Comparison of ENCODE assay signal across 31 mouse cellular contexts in the genomic region with DNA sequence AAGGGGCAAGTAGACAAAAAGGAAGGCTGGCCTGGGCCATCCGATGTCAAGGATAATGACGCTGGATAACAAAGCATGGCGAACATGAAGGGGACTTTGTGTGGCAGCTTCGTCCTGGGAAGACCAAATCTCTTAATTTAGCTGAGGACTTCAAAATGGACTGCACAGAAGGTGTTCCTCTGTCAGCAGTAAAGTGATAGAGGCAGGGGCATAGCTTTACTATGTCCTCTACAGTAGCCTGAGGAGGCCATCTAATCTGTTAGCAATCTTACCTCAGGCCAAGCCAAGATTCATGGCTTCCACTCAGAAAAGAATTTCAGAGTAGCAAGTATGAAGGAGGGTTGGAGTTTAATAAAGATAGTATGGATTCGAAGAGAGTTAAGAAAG.
DNase-seq lines count a peak whose midpoint lies in the region; ATAC-seq and TF ChIP-seq lines count a peak whose summit lies in the region.
"Had no signal": no experiment of that assay in that cellular context is flagged by ENCODE, and none has a peak within 500 bp of the region (broad histone marks: within the 10 kb centered on the region; RNA-seq: fewer than 3 reads in every experiment).

No protein-coding gene starts in this region.

- no peak overlapping the region for H3K4me3 ChIP-seq in forebrain, embryonic 13.5 days
- no peak overlapping the region for H3K4me3 ChIP-seq in forebrain, embryonic 14.5 days (ENCODE audit: low read depth, low read length)
- H3K4me3 ChIP-seq in hindbrain, embryonic 13.5 days = no peak overlapping the region
- H3K4me3 ChIP-seq in hindbrain, embryonic 12.5 days = no peak overlapping the region
- no peak overlapping the region for H3K4me3 ChIP-seq in midbrain, embryonic 12.5 days
- no peak overlapping the region for H3K4me3 ChIP-seq in midbrain, postnatal 0 days (ENCODE audit: low read depth, low read length)
- no peak overlapping the region for H3K4me3 ChIP-seq in heart, embryonic 11.5 days (ENCODE audit: low read depth, low read length)
- H3K4me3 ChIP-seq: erythroblast, embryonic 14.5 days; heart, embryonic 10.5 days; kidney, embryonic 15.5 days; limb, embryonic 10.5 days; limb, embryonic 15.5 days; liver, embryonic 13.5 days; megakaryocyte, embryonic 14.5 days; neural tube, embryonic 12.5 days had no signal

- H3K4me2 ChIP-seq in forebrain, embryonic 13.5 days = no peak overlapping the region
- no peak overlapping the region for H3K4me2 ChIP-seq in forebrain, embryonic 14.5 days (ENCODE audit: low read length)
- no peak overlapping the region for H3K4me2 ChIP-seq in hindbrain, embryonic 13.5 days
- no peak overlapping the region for H3K4me2 ChIP-seq in hindbrain, embryonic 12.5 days (replicated peaks)
- H3K4me2 ChIP-seq in midbrain, embryonic 12.5 days (replicated peaks) = no peak overlapping the region
- H3K4me2 ChIP-seq in midbrain, postnatal 0 days (ENCODE audit: low read depth, low read length, poor library complexity, severe bottlenecking) = no peak overlapping the region
- H3K4me2 ChIP-seq in heart, embryonic 11.5 days = no peak overlapping the region
- H3K4me2 ChIP-seq: kidney, embryonic 15.5 days; limb, embryonic 15.5 days; liver, embryonic 13.5 days; neural tube, embryonic 12.5 days had no signal

- H3K36me3 ChIP-seq in forebrain, embryonic 13.5 days (ENCODE audit: poor library complexity, severe bottlenecking) = no peaks in the 10 kb centered on the region
- H3K36me3 ChIP-seq in forebrain, embryonic 14.5 days (ENCODE audit: control insufficient read depth, insufficient read depth, low read length) = no peaks in the 10 kb centered on the region
- H3K36me3 ChIP-seq in hindbrain, embryonic 13.5 days = no peaks in the 10 kb centered on the region
- H3K36me3 ChIP-seq in hindbrain, embryonic 12.5 days = no peaks in the 10 kb centered on the region
- no peaks in the 10 kb centered on the region for H3K36me3 ChIP-seq in midbrain, embryonic 12.5 days
- no peaks in the 10 kb centered on the region for H3K36me3 ChIP-seq in midbrain, postnatal 0 days (ENCODE audit: insufficient read depth, low read length)
- no peaks in the 10 kb centered on the region for H3K36me3 ChIP-seq in heart, embryonic 11.5 days (ENCODE audit: control insufficient read depth, insufficient read depth, low read length)
- H3K36me3 ChIP-seq: heart, embryonic 10.5 days; kidney, embryonic 15.5 days; limb, embryonic 10.5 days; limb, embryonic 15.5 days; liver, embryonic 13.5 days; neural tube, embryonic 12.5 days had no signal

- TF ChIP-seq CTCF in midbrain, postnatal 0 days (IDR thresholded peaks at IDR 0.05) = no peak

- no peaks in the 10 kb centered on the region for H3K9me3 ChIP-seq in forebrain, embryonic 13.5 days (replicated peaks)
- H3K9me3 ChIP-seq in forebrain, embryonic 14.5 days (replicated peaks; ENCODE audit: control insufficient read depth, low read length) = no peaks in the 10 kb centered on the region
- H3K9me3 ChIP-seq in hindbrain, embryonic 13.5 days = no peaks in the 10 kb centered on the region
- no peaks in the 10 kb centered on the region for H3K9me3 ChIP-seq in hindbrain, embryonic 12.5 days (replicated peaks)
- H3K9me3 ChIP-seq in midbrain, embryonic 12.5 days = no peaks in the 10 kb centered on the region
- no peaks in the 10 kb centered on the region for H3K9me3 ChIP-seq in midbrain, postnatal 0 days (ENCODE audit: low read length)
- no peaks in the 10 kb centered on the region for H3K9me3 ChIP-seq in heart, embryonic 11.5 days (replicated peaks; ENCODE audit: control insufficient read depth, low read length)
- H3K9me3 ChIP-seq: heart, embryonic 10.5 days; kidney, embryonic 15.5 days; limb, embryonic 10.5 days; limb, embryonic 15.5 days; liver, embryonic 13.5 days; neural tube, embryonic 12.5 days had no signal

- peak; percentile 65; the same call in 1 of the 2 replicates for ATAC-seq in forebrain, embryonic 13.5 days
- ATAC-seq in forebrain, embryonic 14.5 days = no peak; the same call in 1 of the 2 replicates
- ATAC-seq in hindbrain, embryonic 13.5 days (ENCODE audit: low FRiP score) = no peak
- ATAC-seq in hindbrain, embryonic 12.5 days (ENCODE audit: low FRiP score) = no peak
- peak; percentile 27; the same call in 1 of the 2 replicates for ATAC-seq in midbrain, embryonic 12.5 days (ENCODE audit: low FRiP score, low read depth)
- ATAC-seq in midbrain, postnatal 0 days (ENCODE audit: low FRiP score) = 0 out of 2 replicates have a peak, but pooled peaks have one; percentile 18
- no peak for ATAC-seq in heart, embryonic 11.5 days (replicated peaks; ENCODE audit: insufficient number of reproducible peaks, low FRiP score, low TSS enrichment)
- ATAC-seq: activated CD4-positive, CD25-positive, alpha-beta regulatory T cell, adult 4 months; lung, postnatal 0 days had no signal

- no peak overlapping the region for H3K9ac ChIP-seq in forebrain, embryonic 13.5 days
- H3K9ac ChIP-seq in forebrain, embryonic 14.5 days (ENCODE audit: low read length) = no peak overlapping the region
- no peak overlapping the region for H3K9ac ChIP-seq in hindbrain, embryonic 13.5 days
- H3K9ac ChIP-seq in hindbrain, embryonic 12.5 days = no peak overlapping the region
- H3K9ac ChIP-seq in midbrain, embryonic 12.5 days (replicated peaks) = no peak overlapping the region
- no peak overlapping the region for H3K9ac ChIP-seq in midbrain, postnatal 0 days (replicated peaks; ENCODE audit: low read length, poor library complexity, severe bottlenecking)
- H3K9ac ChIP-seq in heart, embryonic 11.5 days (ENCODE audit: low read depth, low read length) = no peak overlapping the region
- H3K9ac ChIP-seq: kidney, embryonic 15.5 days; limb, embryonic 15.5 days; liver, embryonic 13.5 days; neural tube, embryonic 12.5 days had no signal

- WGBS in forebrain, embryonic 13.5 days = 24% methylated on average over 5 of the region's 5 CpGs
- 28% methylated on average over 5 of the region's 5 CpGs for WGBS in forebrain, embryonic 14.5 days
- 39% methylated on average over 5 of the region's 5 CpGs for WGBS in hindbrain, embryonic 13.5 days
- 33% methylated on average over 5 of the region's 5 CpGs for WGBS in hindbrain, embryonic 12.5 days
- 29% methylated on average over 5 of the region's 5 CpGs for WGBS in midbrain, embryonic 12.5 days
- WGBS in midbrain, postnatal 0 days = 26% methylated on average over 5 of the region's 5 CpGs
- 71% methylated on average over 5 of the region's 5 CpGs for WGBS in heart, embryonic 11.5 days (ENCODE audit: insufficient replicate concordance)

- no peak for DNase-seq in forebrain, embryonic 14.5 days (ENCODE audit: low spot score)
- no peak for DNase-seq in midbrain, postnatal 0 days (ENCODE audit: low spot score)
- DNase-seq in left cerebral cortex, postnatal 10 days (ENCODE audit: extremely low spot score in 1 of 2, low spot score in 2 of 2) = no peak
- DNase-seq: adrenal gland, adult 2 months; adrenal gland, postnatal 36 days; cerebellum, adult 18-20 months; cerebellum, postnatal 10 days; gastrocnemius, postnatal 14 days; heart, adult 11 months; heart, postnatal 36 days; kidney, adult 18-20 months; kidney, postnatal 25 days; liver, embryonic 13.5 days; lung, adult 18-20 months; lung, postnatal 4 days; right cerebral cortex, postnatal 14 days; thymus, postnatal 4 days had no signal

- no peaks in the 10 kb centered on the region for H3K4me1 ChIP-seq in forebrain, embryonic 13.5 days
- no peaks in the 10 kb centered on the region for H3K4me1 ChIP-seq in forebrain, embryonic 14.5 days (ENCODE audit: control insufficient read depth, insufficient read depth, low read length)
- H3K4me1 ChIP-seq in hindbrain, embryonic 13.5 days (replicated peaks) = peaks cover 7% of the 10 kb centered on the region; the same call in 1 of the 2 replicates
- no peaks in the 10 kb centered on the region for H3K4me1 ChIP-seq in hindbrain, embryonic 12.5 days
- peaks cover 9% of the 10 kb centered on the region; the same call in 1 of the 2 replicates for H3K4me1 ChIP-seq in midbrain, embryonic 12.5 days
- no peaks in the 10 kb centered on the region for H3K4me1 ChIP-seq in midbrain, postnatal 0 days (ENCODE audit: insufficient read depth, low read length)
- no peaks in the 10 kb centered on the region for H3K4me1 ChIP-seq in heart, embryonic 11.5 days (ENCODE audit: control insufficient read depth, insufficient read depth, low read length)
- H3K4me1 ChIP-seq: heart, embryonic 10.5 days; kidney, embryonic 15.5 days; limb, embryonic 10.5 days; limb, embryonic 15.5 days; liver, embryonic 13.5 days; megakaryocyte, embryonic 14.5 days; neural tube, embryonic 12.5 days had no signal

- intact Hi-C loops in left cerebral cortex, postnatal 10 days (cut with DNase I) = no loop called here

- H3K27me3 ChIP-seq in forebrain, embryonic 13.5 days = no peaks in the 10 kb centered on the region
- no peaks in the 10 kb centered on the region for H3K27me3 ChIP-seq in forebrain, embryonic 14.5 days (replicated peaks; ENCODE audit: control insufficient read depth, insufficient read depth, low read length)
- no peaks in the 10 kb centered on the region for H3K27me3 ChIP-seq in hindbrain, embryonic 13.5 days
- H3K27me3 ChIP-seq in hindbrain, embryonic 12.5 days = no peaks in the 10 kb centered on the region
- H3K27me3 ChIP-seq in midbrain, embryonic 12.5 days = no peaks in the 10 kb centered on the region
- H3K27me3 ChIP-seq in midbrain, postnatal 0 days (ENCODE audit: insufficient read depth, low read length) = no peaks in the 10 kb centered on the region
- H3K27me3 ChIP-seq in heart, embryonic 11.5 days (ENCODE audit: control insufficient read depth, insufficient read depth, low read length) = no peaks in the 10 kb centered on the region
- H3K27me3 ChIP-seq: kidney, embryonic 15.5 days; limb, embryonic 15.5 days; liver, embryonic 13.5 days; megakaryocyte, embryonic 14.5 days; neural tube, embryonic 12.5 days had no signal

- no peak overlapping the region for H3K27ac ChIP-seq in forebrain, embryonic 13.5 days
- no peak overlapping the region; the same call in 1 of the 2 replicates for H3K27ac ChIP-seq in forebrain, embryonic 14.5 days (ENCODE audit: low read depth, low read length)
- H3K27ac ChIP-seq in hindbrain, embryonic 13.5 days = peak overlapping the region; percentile 53; the same call in 1 of the 2 replicates
- no peak overlapping the region for H3K27ac ChIP-seq in hindbrain, embryonic 12.5 days
- peak overlapping the region; percentile 52 for H3K27ac ChIP-seq in midbrain, embryonic 12.5 days (replicated peaks)
- H3K27ac ChIP-seq in midbrain, postnatal 0 days (ENCODE audit: low read depth, low read length) = peak overlapping the region; percentile 70
- H3K27ac ChIP-seq in heart, embryonic 11.5 days (ENCODE audit: low read depth, low read length) = no peak overlapping the region
- H3K27ac ChIP-seq: heart, embryonic 10.5 days; kidney, embryonic 15.5 days; limb, embryonic 10.5 days; limb, embryonic 15.5 days; liver, embryonic 13.5 days; neural tube, embryonic 12.5 days had no signal

Comparison
In these comparisons a context has a peak if more than half of its experiments do, and no peak if none do; other contexts are left out.
1. ATAC-seq: peak in forebrain, embryonic 13.5 days (single experiment), midbrain, embryonic 12.5 days (single experiment) and midbrain, postnatal 0 days (single experiment); none in forebrain, embryonic 14.5 days (single experiment), hindbrain, embryonic 13.5 days (single experiment), hindbrain, embryonic 12.5 days (single experiment) and heart, embryonic 11.5 days (single experiment).
2. H3K27ac ChIP-seq: peak in hindbrain, embryonic 13.5 days (single experiment), midbrain, embryonic 12.5 days (single experiment) and midbrain, postnatal 0 days (single experiment); none in forebrain, embryonic 13.5 days (single experiment), forebrain, embryonic 14.5 days (single experiment), hindbrain, embryonic 12.5 days (single experiment) and heart, embryonic 11.5 days (single experiment).